Mouse (Mus musculus) stomach, adult 2 months (tissue): Measurements from ENCODE around the gene Peg10. TPM values are rescaled to one million over a fixed set of nuclear protein-coding genes. Genes with fewer than 3 reads are reported as not detected.

Experiments used
- polyA plus RNA-seq: library from polyadenylated mRNA; depleted of rRNA; stranded (reverse); fragments of >200 nt; gene quantifications from 2 replicates; pipeline ENCODE4 v1.2.3, GENCODE M21; 2012; rRNA removed

Peg10 gene
- 0.40 and 0.49 TPM in 2 replicates for polyA plus RNA-seq

GRCm38 (mm10) chr6:4746696-4747439 lies at the start of gene Peg10, which contains the start of gene Sgce:
TSS of gene Peg10 (plus strand) at chr6:4747306.
TSS of gene Sgce (minus strand) at chr6:4747207.

Other genes starting within 250 kb of the Peg10 start
- 50.4 and 120 TPM in 2 replicates for gene Col1a2, start 242.5 kb upstream of the Peg10 start, polyA plus RNA-seq
- gene Casd1, start 146.5 kb upstream of the Peg10 start, polyA plus RNA-seq: 2.7 and 6.1 TPM in 2 replicates
- 3.0 and 4.4 TPM in 2 replicates for gene Sgce, start 99 bp upstream of the Peg10 start, polyA plus RNA-seq
- 0.39 and 0.81 TPM in 2 replicates for gene Ppp1r9a, start 155.6 kb downstream of the Peg10 start, polyA plus RNA-seq